Mouse (Mus musculus) thymus, postnatal 10 days (tissue): Measurements from ENCODE around the gene Bex1.
"Not testable (repeated sequence)": the region's sequence is repeated elsewhere in the genome, so short reads cannot be mapped to it uniquely, and the experiment has no call there.

Experiments
- DNase-seq, 2 experiments: peaks; one replicate each; pipeline ENCODE4 v3.0.0; 2021; ENCODE audit warnings: low spot score in 2 of 2

The Bex1 gene

GRCm38 (mm10) chrX:136214729-136215677 lies at the start of gene Bex1, which contains the start of gene Tceal7:
Gene Bex1 (minus strand): TSS chrX:136215513.
Gene Tceal7 (plus strand): TSS chrX:136214779.
- DNase-seq, result not testable (repeated sequence)

DNA sequence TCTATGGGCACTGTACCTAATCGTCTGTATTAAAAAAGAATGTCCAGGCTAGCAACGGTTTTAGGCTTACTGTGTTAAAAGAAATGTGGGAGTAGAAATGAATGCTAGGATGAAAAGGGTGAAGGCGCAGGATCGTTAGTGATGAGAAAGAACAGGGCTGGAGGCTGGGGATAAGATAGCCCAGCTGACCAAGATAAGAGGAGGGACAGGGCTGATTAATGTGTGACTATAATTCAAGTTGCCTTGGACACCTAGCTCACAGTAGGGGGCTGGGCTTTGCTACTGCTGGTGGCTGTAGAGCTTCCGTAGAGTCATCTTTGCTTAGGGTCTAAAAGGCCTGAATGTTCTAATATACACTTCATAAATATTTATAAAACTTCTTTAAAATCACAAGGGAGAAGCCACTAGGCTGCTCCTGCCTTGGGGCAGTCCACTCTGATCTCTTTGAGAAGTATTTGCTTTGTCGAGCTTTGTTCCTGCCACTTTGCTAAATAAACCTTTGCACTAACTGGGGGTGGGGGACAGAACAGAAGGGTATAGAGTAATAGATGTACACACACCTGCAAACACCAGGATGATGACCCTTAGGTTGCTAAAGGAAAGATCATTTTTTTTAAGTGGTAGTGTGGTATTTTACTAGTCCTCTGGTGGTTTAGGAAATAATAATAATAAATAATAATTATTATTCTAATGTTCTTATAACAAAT lies 36.9 kb upstream of the Bex1 start:
- DNase-seq, result no peak

- DNase-seq, result no peak
Measured at GRCm38 (mm10) chrX:136249671-136250070, 34.4 kb upstream of the Bex1 start.

DNA sequence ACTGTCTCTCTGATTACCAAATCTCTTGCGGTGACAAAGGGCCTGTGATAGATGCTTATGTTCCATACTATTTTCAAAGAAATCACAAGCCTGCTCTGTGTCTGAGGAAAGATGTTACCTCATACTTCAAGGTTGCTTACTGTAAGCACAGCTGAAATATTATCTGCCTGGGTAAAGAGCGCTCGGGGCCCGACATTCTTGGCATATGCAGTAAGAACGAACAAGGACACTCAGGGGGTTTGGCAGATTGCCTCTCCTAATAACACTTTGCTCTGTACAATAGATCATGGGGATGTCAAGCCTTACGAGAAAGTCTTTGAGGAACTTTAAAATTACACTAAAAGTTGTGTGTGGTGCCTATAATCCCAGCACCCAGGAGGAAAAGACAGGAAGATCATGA lies 33.5 kb upstream of the Bex1 start:
- DNase-seq, result no peak

DNA sequence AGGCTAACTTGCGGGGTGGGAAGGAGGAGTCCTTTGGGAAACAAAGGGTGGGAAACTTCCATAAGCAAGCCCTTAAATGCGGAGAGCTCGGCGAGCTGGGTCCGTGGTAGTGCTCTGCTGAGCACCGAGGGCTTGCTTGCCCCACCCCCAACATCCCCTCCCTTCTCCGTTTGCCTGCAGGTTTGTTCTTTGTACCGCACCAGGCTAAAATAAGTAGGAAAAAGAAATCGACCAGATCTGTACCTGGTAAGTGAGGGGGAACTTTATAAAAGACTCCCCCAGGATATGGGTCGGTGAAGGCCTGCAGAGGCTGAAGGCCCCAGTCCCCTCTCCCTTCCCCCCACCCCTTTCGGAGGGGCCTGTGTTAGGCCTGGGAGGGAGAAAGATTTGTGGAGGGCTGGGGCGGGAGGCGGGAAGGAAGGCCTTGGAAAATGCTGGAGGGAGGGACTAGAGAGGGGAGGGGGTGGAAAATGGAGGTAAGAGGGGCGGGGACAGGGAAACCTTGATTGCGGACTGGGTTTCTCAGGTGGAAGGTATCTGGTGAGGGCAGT lies 30.3 kb upstream of the Bex1 start:
- DNase-seq, result peak in 1 of 2 experiments; percentile 6

DNA sequence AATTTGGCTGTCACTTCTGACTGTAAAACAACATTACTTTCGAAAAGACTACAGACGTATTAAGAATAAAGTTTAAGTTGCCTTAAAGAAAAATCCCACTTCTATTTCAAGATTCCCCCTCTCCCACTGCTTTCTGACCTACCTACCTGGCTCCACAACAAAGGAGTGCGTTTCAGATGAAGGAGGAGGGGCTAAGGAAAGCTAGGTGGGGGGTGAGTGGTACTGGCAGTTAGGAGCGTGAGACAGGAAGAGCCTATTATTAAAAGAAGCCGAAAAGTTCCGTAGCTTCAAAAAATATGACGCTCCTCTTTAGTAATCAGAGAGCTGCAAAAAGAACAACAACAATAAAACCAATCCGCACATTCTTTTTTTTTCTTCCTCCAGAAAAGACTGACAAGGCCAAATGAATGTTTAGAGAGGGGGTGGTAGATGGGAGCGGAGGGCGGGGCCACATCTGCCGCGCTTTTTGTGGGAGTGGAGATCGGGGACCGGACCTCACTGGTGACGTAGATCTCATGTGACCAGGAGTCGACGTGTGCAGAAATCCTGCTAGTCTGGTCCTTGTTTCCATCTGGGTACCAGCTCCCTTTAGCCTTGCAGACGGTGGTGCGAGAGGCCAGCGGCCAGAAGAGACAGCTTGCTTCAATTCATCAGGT lies 29.4 kb upstream of the Bex1 start, which contains the start of gene Tceal9:
TSS of gene Tceal9 (plus strand) at position 506 of the 656 bp plus-strand sequence.
- DNase-seq, result peak; percentile 21 to 27

- no peak for DNase-seq
Measured at GRCm38 (mm10) chrX:136243181-136243580, 27.9 kb upstream of the Bex1 start.

- peak in 1 of 2 experiments; percentile 23 for DNase-seq
Measured at GRCm38 (mm10) chrX:136238118-136238517, 22.8 kb upstream of the Bex1 start.

- DNase-seq, result no peak
Measured at GRCm38 (mm10) chrX:136227768-136228167, 12.5 kb upstream of the Bex1 start.

DNA sequence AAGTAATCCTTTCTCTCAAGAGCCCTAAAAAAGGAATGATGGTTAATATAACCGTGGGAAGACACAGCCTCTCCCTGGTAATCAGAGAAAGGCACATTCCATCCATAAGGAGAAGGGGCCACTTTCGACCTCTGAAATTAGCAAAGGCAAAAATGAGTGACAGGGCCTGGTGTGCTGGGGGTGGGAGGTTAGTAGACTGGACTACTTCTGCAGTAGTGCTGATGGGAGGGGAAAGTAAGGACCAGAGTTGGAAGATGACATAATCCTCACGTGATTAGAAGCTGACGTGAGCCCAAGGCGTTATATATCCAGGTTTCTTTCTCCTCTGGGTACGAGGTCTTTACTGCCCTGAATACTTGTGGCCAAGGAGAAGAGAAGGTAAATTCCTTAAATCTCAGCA lies 8.4 kb upstream of the Bex1 start:
- no peak for DNase-seq

DNA sequence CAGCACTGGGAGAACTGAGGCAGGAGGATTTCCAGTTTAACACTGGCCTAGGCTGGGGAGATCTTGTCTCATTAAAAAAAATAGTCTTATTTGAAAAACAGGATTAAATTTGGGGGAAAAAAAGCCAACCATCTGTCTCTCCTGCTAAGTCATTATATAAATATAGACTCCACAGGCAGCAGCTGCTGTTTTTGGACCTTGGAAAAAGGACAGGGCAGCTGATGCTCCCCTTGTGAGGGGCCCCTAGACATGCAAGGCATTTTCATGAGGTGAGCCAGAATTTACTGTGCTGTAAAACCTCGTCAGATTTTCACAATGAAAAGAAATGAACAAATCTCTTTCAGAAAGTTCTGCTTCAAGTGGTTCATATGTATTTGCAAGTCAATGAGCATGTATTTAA lies 990 bp upstream of the Bex1 start:
- DNase-seq, result no peak

DNA sequence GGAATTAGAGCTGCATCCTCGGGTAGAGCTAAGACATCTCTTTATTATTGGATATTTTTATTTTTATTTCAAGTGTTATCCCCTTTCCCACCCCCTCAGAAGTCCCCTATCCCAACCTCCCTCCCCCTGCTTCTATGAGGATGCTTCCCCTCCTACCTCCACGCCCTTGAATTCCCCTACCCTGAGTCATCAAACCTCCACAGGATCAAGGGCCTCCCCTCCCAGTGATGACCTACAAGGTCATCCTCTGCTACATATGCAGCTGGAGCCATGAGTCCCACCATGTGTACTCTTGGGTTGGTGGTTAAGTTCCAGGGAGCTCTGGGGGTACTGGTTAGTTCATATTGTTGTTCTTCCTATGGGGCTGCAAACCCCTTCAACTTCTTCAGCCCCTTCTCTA lies 1.9 kb downstream of the Bex1 start:
- no peak for DNase-seq

GRCm38 (mm10) chrX:136204406-136204805 lies 10.9 kb downstream of the Bex1 start:
- no peak for DNase-seq

DNA sequence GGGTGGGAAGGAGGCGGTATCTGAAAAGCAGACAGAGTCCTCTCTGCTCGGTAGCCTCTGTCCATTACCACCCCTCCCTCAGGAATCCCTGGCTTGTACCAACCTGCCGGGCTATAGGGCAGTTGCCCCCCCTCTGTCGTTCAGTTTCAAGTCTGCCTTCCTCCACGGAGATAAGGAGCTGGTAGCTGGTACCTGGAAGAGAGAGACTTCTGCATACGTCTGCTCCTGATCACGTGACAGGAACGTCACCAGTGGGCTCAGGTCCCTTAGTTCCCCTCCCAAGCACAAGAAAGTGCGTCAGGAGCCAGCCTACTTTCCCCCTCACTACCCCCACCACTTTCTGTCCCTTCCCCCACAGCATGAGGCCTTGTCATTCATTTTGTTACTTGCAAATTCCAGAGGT lies 11.6 kb downstream of the Bex1 start, which contains the start of gene Tceal5:
TSS of gene Tceal5 (minus strand) at position 213 of the 403 bp plus-strand sequence.
- no peak for DNase-seq

DNA sequence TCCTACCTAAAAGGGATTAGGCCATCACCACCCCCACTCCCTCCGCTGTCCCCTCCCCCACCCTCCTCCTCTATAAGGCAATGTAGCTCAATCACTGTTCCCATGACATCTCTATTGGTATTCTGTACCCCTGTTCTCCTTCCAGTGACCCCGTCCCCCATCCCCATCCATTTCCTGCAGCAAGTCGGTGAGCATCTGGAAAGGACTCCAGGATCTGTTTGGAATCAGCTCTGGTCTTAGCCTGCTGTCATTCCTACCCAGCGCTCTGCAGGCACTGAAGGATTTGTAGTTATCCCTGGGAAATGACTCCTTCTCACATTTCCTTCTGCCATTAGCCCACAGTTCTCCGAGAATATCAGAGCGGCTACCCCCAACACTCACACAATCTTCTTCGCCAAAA lies 12.1 kb downstream of the Bex1 start:
- DNase-seq, result no peak

GRCm38 (mm10) chrX:136196873-136197272 lies 18.4 kb downstream of the Bex1 start:
- peak; percentile 19 to 51 for DNase-seq

GRCm38 (mm10) chrX:136195193-136195944 lies 19.9 kb downstream of the Bex1 start:
- DNase-seq, result no peak

GRCm38 (mm10) chrX:136183107-136183506 lies 32.2 kb downstream of the Bex1 start:
- no peak for DNase-seq

- DNase-seq, result peak; percentile 31 to 37
Measured at GRCm38 (mm10) chrX:136180897-136181553, 34.3 kb downstream of the Bex1 start.

GRCm38 (mm10) chrX:136172786-136173185 lies 42.5 kb downstream of the Bex1 start:
- no peak for DNase-seq
